Mouse (Mus musculus) heart, embryonic 13.5 days (tissue): ENCODE measurements around the gene Cwc22. TPM values are rescaled to one million over a fixed set of nuclear protein-coding genes. Genes with fewer than 3 reads are reported as not detected.

Source experiments
- ATAC-seq: fragments of 200-750 bp; cut with Nextera tagmentation; 2 replicates; pipeline ENCODE4 v1.8.0; 2017; ENCODE audit warnings: moderate TSS enrichment; ENCODE audit not compliant: insufficient number of reproducible peaks, low FRiP score, low TSS enrichment; ENCODE audit errors: extremely low read depth
- H3K27ac ChIP-seq: fragments of 300-500 bp; sonication (generic); replicated peaks from 2 replicates; pipeline ENCODE4 v1.5.1; 2015; ENCODE audit warnings: moderate library complexity, mild to moderate bottlenecking, inconsistent platforms
- H3K27me3 ChIP-seq: fragments of 300-500 bp; sonication (generic); replicated peaks from 2 replicates; pipeline ENCODE4 v1.6.1; 2015; ENCODE audit warnings: mild to moderate bottlenecking, inconsistent platforms
- H3K36me3 ChIP-seq: fragments of 300-500 bp; sonication (generic); 2 replicates; pipeline ENCODE4 v1.6.1; 2015; ENCODE audit warnings: mild to moderate bottlenecking, inconsistent platforms
- H3K4me1 ChIP-seq: fragments of 300-500 bp; sonication (generic); 2 replicates; pipeline ENCODE4 v1.6.1; 2015; ENCODE audit warnings: inconsistent platforms
- H3K4me2 ChIP-seq: fragments of 300-500 bp; sonication (generic); 2 replicates; pipeline ENCODE4 v1.6.1; 2015; ENCODE audit warnings: inconsistent platforms, mild to moderate bottlenecking, moderate library complexity
- H3K4me3 ChIP-seq: fragments of 300-500 bp; sonication (generic); 2 replicates; pipeline ENCODE4 v1.5.1; 2015; ENCODE audit warnings: moderate library complexity, mild to moderate bottlenecking, inconsistent platforms
- H3K9ac ChIP-seq: fragments of 300-500 bp; sonication (generic); 2 replicates; pipeline ENCODE4 v1.6.1; 2015; ENCODE audit warnings: inconsistent platforms, mild to moderate bottlenecking, moderate library complexity
- H3K9me3 ChIP-seq: fragments of 300-500 bp; sonication (generic); 2 replicates; pipeline ENCODE4 v1.6.1; 2016; ENCODE audit warnings: inconsistent platforms
- WGBS: fragments of 180-500 bp; shearing (Covaris S2); methylation state at CpG from one replicate; pipeline ENCODE4 v1.1.7; 2015; ENCODE audit warnings: mixed read lengths; 5-methylcytosine and 5-hydroxymethylcytosine counted together
- polyA plus RNA-seq: library from polyadenylated mRNA; unstranded; fragments of >200 nt; fragmentation: Nextera tagmentation; extraction: Ambion mirVana; gene quantifications from 2 replicates; pipeline ENCODE4 v1.2.1, GENCODE M21; 2015

Gene Cwc22
- polyA plus RNA-seq, 1 experiment from 2014 or later: 19.5 TPM

GRCm38 (mm10) chr2:77923182-77923581 lies 23.0 kb downstream of the Cwc22 start:
- no peak for ATAC-seq
- no peak overlapping the region for H3K9ac ChIP-seq
- WGBS: 90% methylated on average over 8 of the region's 8 CpGs
- H3K27me3 ChIP-seq: no peaks in the 10 kb centered on the region
- H3K27ac ChIP-seq: no peak overlapping the region
- H3K36me3 ChIP-seq: peaks cover 82% of the 10 kb centered on the region
- H3K9me3 ChIP-seq: no peaks in the 10 kb centered on the region
- H3K4me1 ChIP-seq: no peaks in the 10 kb centered on the region
- no peak overlapping the region for H3K4me3 ChIP-seq
- no peak overlapping the region for H3K4me2 ChIP-seq

GRCm38 (mm10) chr2:77921307-77921706 lies 24.9 kb downstream of the Cwc22 start:
- no peak overlapping the region for H3K9ac ChIP-seq
- H3K27me3 ChIP-seq: no peaks in the 10 kb centered on the region
- H3K4me3 ChIP-seq: no peak overlapping the region
- ATAC-seq: no peak
- no peak overlapping the region for H3K4me2 ChIP-seq
- no peaks in the 10 kb centered on the region for H3K9me3 ChIP-seq
- H3K27ac ChIP-seq: no peak overlapping the region
- H3K4me1 ChIP-seq: no peaks in the 10 kb centered on the region
- peaks cover 84% of the 10 kb centered on the region for H3K36me3 ChIP-seq
- WGBS: 88% methylated on average over 4 of the region's 4 CpGs

GRCm38 (mm10) chr2:77920621-77921020 lies 25.6 kb downstream of the Cwc22 start:
- no peaks in the 10 kb centered on the region for H3K27me3 ChIP-seq
- H3K4me1 ChIP-seq: no peaks in the 10 kb centered on the region
- H3K9me3 ChIP-seq: no peaks in the 10 kb centered on the region
- H3K27ac ChIP-seq: no peak overlapping the region
- H3K4me2 ChIP-seq: no peak overlapping the region
- H3K36me3 ChIP-seq: peaks cover 85% of the 10 kb centered on the region
- no peak for ATAC-seq
- 87% methylated on average over 2 of the region's 2 CpGs for WGBS
- H3K4me3 ChIP-seq: no peak overlapping the region
- H3K9ac ChIP-seq: no peak overlapping the region

- no peak for ATAC-seq
- H3K27me3 ChIP-seq: no peaks in the 10 kb centered on the region
- H3K9me3 ChIP-seq: no peaks in the 10 kb centered on the region
- no peak overlapping the region for H3K9ac ChIP-seq
- no peak overlapping the region for H3K4me3 ChIP-seq
- H3K27ac ChIP-seq: no peak overlapping the region
- no peak overlapping the region for H3K4me2 ChIP-seq
- WGBS: 80% methylated on average over 3 of the region's 3 CpGs
- H3K36me3 ChIP-seq: peaks cover 89% of the 10 kb centered on the region
- H3K4me1 ChIP-seq: no peaks in the 10 kb centered on the region
Observed at GRCm38 (mm10) chr2:77918474-77918873, 27.7 kb downstream of the Cwc22 start.

- Histone ChIP-seq H3K4me2 (no peak overlapping the region), H3K36me3 (peaks cover 88% of the 10 kb centered on the region), H3K9me3 (no peaks in the 10 kb centered on the region), H3K9ac (no peak overlapping the region), H3K4me3 (no peak overlapping the region), H3K4me1 (no peaks in the 10 kb centered on the region), H3K27me3 (no peaks in the 10 kb centered on the region), H3K27ac (no peak overlapping the region)
- 79% methylated on average over 2 of the region's 2 CpGs for WGBS
- no peak for ATAC-seq
Observed at GRCm38 (mm10) chr2:77918006-77918405, 28.2 kb downstream of the Cwc22 start.

GRCm38 (mm10) chr2:77917360-77917734 lies 28.8 kb downstream of the Cwc22 start:
- peaks cover 91% of the 10 kb centered on the region for H3K36me3 ChIP-seq
- 92% methylated on average over 3 of the region's 3 CpGs for WGBS

GRCm38 (mm10) chr2:77916586-77917359 lies 29.4 kb downstream of the Cwc22 start:
- Histone ChIP-seq H3K4me1 (no peaks in the 10 kb centered on the region), H3K36me3 (peaks cover 91% of the 10 kb centered on the region)

More at GRCm38 (mm10) chr2:77917360-77917734, 28.8 kb downstream of the Cwc22 start:
- H3K4me2 ChIP-seq: no peak overlapping the region
- no peak overlapping the region for H3K4me3 ChIP-seq
- H3K9me3 ChIP-seq: no peaks in the 10 kb centered on the region
- H3K4me1 ChIP-seq: no peaks in the 10 kb centered on the region
- H3K27me3 ChIP-seq: no peaks in the 10 kb centered on the region
- ATAC-seq: no peak
- no peak overlapping the region for H3K27ac ChIP-seq
- H3K9ac ChIP-seq: no peak overlapping the region

GRCm38 (mm10) chr2:77915187-77915586 lies 31.0 kb downstream of the Cwc22 start:
- Histone ChIP-seq H3K9ac (no peak overlapping the region), H3K36me3 (peaks cover 91% of the 10 kb centered on the region), H3K27me3 (no peaks in the 10 kb centered on the region), H3K4me3 (no peak overlapping the region), H3K4me1 (no peaks in the 10 kb centered on the region), H3K4me2 (no peak overlapping the region), H3K27ac (no peak overlapping the region), H3K9me3 (no peaks in the 10 kb centered on the region)
- 92% methylated on average over 8 of the region's 8 CpGs for WGBS
- no peak for ATAC-seq

More at GRCm38 (mm10) chr2:77916586-77917359, 29.4 kb downstream of the Cwc22 start:
- Histone ChIP-seq H3K9ac (no peak overlapping the region), H3K9me3 (no peaks in the 10 kb centered on the region), H3K27me3 (no peaks in the 10 kb centered on the region), H3K4me2 (no peak overlapping the region), H3K4me3 (no peak overlapping the region), H3K27ac (no peak overlapping the region)
- ATAC-seq: no peak
- WGBS: 80% methylated on average over 8 of the region's 8 CpGs

GRCm38 (mm10) chr2:77913628-77914027 lies 32.5 kb downstream of the Cwc22 start:
- no peak for ATAC-seq
- H3K9me3 ChIP-seq: no peaks in the 10 kb centered on the region
- H3K4me2 ChIP-seq: no peak overlapping the region
- no peak overlapping the region for H3K27ac ChIP-seq
- H3K9ac ChIP-seq: no peak overlapping the region
- no peak overlapping the region for H3K4me3 ChIP-seq
- H3K4me1 ChIP-seq: no peaks in the 10 kb centered on the region
- H3K27me3 ChIP-seq: no peaks in the 10 kb centered on the region
- WGBS: 74% methylated on average over 2 of the region's 2 CpGs
- peaks cover 77% of the 10 kb centered on the region for H3K36me3 ChIP-seq

- H3K4me1 ChIP-seq: no peaks in the 10 kb centered on the region
- H3K9me3 ChIP-seq: no peaks in the 10 kb centered on the region
- ATAC-seq: no peak
- no peak overlapping the region for H3K9ac ChIP-seq
- H3K4me2 ChIP-seq: no peak overlapping the region
- H3K36me3 ChIP-seq: peaks cover 72% of the 10 kb centered on the region
- no peak overlapping the region for H3K4me3 ChIP-seq
- H3K27ac ChIP-seq: no peak overlapping the region
- no peaks in the 10 kb centered on the region for H3K27me3 ChIP-seq
- WGBS: 85% methylated on average over 4 of the region's 4 CpGs
Observed at GRCm38 (mm10) chr2:77912197-77912596, 34.0 kb downstream of the Cwc22 start.

- H3K27me3 ChIP-seq: no peaks in the 10 kb centered on the region
- no peaks in the 10 kb centered on the region for H3K9me3 ChIP-seq
- H3K27ac ChIP-seq: no peak overlapping the region
- no peaks in the 10 kb centered on the region for H3K4me1 ChIP-seq
- H3K9ac ChIP-seq: no peak overlapping the region
- H3K36me3 ChIP-seq: peaks cover 71% of the 10 kb centered on the region
- H3K4me3 ChIP-seq: no peak overlapping the region
- 85% methylated on average over 2 of the region's 2 CpGs for WGBS
- H3K4me2 ChIP-seq: no peak overlapping the region
- ATAC-seq: no peak
Observed at GRCm38 (mm10) chr2:77911452-77911851, 34.7 kb downstream of the Cwc22 start.

- Histone ChIP-seq H3K9ac (no peak overlapping the region), H3K27me3 (no peaks in the 10 kb centered on the region), H3K27ac (no peak overlapping the region), H3K4me1 (no peaks in the 10 kb centered on the region), H3K36me3 (peaks cover 68% of the 10 kb centered on the region), H3K9me3 (no peaks in the 10 kb centered on the region), H3K4me2 (no peak overlapping the region), H3K4me3 (no peak overlapping the region)
- 73% methylated on average over 3 of the region's 3 CpGs for WGBS
- no peak for ATAC-seq
Observed at GRCm38 (mm10) chr2:77910216-77910615, 36.0 kb downstream of the Cwc22 start.
